Mouse (Mus musculus) ovary, postnatal 10 days (tissue): ENCODE measurements around the gene Praf2.
"Not testable (repeated sequence)": the region's sequence is repeated elsewhere in the genome, so short reads cannot be mapped to it uniquely, and the experiment has no call there.

Experiments
- DNase-seq: peaks from one replicate; pipeline ENCODE4 v3.0.0; 2022; ENCODE audit warnings: low spot score

Praf2 gene

GRCm38 (mm10) chrX:7739336-7740081 is 11.3 kb downstream of the Praf2 start:
- no peak for DNase-seq

GRCm38 (mm10) chrX:7740082-7740819 is 12.0 kb downstream of the Praf2 start:
- DNase-seq, result no peak

DNA sequence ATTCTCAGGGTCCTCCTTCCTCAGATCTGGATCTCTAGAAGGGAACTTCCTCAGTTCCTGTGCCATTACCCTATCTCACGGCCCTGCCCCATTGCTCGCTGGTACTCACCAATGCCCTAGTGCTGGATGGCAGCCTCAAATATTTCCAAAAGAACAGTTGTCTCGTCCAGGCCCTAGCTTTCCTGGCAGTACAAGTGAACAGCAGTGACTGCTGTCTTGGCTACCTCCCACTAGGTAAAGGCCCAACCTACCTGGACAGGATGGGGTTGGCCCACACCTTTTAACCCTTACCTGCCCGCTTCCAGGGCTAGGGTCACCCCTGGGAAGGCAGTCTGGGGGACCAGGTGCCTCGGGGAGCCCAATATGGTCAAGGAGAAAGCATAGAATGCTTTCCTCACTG is 12.9 kb downstream of the Praf2 start:
- no peak for DNase-seq

GRCm38 (mm10) chrX:7743470-7743869 is 15.2 kb downstream of the Praf2 start:
- DNase-seq, result no peak

DNA sequence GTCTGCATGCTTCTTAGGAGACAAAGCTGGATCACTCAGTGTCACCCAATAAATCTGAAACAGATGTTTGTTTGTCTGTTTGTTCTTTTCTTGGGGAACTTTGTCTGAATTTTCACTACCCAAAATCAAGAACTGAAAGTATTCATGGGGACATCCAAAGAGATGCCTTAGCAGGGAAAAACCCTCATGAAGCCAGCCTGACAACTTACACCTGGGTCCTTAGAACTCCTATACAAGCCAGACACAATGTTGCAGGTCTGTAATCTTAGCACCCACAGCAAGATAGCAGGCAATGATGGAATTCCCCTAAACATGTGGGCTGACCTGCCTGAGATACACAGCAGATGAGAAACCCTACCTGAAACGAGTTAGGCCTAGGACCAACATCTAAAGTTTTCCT is 16.7 kb downstream of the Praf2 start:
- DNase-seq, result no peak

DNA sequence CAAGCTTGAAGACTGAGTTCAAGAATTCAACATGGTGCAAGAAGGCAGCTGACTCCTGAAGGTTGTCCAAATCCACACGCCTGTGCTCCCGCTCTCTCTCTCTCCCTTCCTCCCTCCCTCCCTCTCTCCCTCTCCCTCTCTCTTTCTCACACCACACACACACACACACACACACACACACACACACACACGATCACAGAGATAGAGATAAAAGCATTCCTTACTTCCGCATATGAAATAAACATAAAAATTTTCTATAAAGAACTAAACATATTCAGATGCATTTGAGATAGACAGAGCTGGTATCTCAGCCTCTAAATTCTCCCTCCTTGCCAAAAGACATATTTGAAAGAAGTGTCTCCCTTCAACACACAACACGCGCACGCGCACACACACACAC is 17.2 kb downstream of the Praf2 start:
- no peak for DNase-seq

GRCm38 (mm10) chrX:7750432-7751116 is 22.3 kb downstream of the Praf2 start, which contains the start of gene Ccdc120:
Gene Ccdc120, minus strand, starts transcription at chrX:7750905.
- no peak for DNase-seq

DNA sequence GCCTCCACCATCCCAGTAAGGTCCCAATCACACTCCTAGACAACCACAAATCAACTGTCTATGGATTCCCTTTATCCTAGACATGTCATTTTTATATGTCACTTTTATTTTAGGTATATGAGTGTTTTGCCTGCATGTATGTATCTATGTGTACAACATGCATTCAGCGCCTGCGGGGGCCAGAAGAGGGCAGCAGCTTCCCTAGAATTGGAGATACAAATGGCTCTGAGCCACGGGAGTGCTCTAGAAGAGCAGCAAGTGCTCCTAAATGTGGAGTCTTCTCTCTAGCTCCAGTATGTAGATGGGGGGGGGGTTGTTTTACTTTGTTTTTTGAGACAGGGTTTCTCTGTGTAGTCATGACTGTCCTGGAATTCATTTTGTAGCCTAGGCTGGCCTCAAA is 25.4 kb downstream of the Praf2 start:
- DNase-seq, result not testable (repeated sequence)

DNA sequence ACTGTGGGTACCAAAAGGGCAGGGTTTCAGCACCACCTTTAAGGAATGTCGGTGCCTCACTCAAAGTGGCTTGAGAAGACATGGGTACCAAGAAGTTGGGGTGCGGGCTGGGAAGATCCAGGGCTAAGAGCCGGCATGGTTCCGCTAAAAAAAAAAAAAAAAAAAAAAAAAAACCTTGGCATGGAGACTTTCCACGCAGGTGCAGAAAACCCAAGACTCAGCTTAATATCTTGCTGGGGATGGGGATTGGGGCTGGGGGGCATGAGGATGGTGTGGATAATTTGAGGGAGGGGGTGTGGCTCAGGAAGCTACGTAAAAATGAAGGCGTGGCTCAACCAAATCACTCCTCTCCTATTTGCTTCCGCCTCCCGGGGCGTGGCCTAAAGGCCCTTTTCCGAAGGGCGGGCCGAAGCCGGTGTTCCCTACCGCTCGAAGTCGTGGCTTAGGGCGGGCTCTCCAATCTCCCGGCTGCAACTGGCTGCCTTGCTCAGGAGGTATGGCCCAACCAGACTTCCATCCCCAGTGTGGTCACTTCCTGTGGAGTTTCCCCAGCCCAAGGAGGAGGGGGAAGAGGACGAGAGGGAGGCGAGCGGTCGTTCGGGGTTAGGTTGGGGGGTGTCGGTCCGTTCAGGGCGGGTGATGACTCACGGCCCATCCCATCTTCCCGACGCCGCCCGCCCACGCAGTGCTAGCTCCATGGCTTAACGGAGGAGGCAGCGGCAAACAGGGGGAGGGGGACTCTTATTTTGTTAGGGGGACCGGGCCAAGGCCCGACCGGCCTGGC is 34.1 kb downstream of the Praf2 start, which contains the start of gene Tfe3:
Tfe3 (plus strand) TSS at position 424 of the 784 bp plus-strand sequence.
- peak; percentile 35 for DNase-seq

DNA sequence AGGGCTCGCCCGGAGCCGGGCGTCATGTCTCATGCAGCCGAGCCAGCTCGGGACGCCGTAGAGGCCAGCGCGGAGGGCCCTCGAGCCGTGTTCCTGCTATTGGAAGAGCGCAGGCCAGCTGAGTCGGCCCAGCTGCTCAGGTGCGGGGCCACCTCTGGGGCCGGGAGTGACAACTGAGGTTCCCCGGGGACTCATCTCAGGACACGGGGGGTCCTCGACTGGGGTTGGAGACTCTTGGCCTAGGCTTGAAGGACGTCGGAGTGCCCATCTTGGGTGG is 34.6 kb downstream of the Praf2 start:
- no peak for DNase-seq

DNA sequence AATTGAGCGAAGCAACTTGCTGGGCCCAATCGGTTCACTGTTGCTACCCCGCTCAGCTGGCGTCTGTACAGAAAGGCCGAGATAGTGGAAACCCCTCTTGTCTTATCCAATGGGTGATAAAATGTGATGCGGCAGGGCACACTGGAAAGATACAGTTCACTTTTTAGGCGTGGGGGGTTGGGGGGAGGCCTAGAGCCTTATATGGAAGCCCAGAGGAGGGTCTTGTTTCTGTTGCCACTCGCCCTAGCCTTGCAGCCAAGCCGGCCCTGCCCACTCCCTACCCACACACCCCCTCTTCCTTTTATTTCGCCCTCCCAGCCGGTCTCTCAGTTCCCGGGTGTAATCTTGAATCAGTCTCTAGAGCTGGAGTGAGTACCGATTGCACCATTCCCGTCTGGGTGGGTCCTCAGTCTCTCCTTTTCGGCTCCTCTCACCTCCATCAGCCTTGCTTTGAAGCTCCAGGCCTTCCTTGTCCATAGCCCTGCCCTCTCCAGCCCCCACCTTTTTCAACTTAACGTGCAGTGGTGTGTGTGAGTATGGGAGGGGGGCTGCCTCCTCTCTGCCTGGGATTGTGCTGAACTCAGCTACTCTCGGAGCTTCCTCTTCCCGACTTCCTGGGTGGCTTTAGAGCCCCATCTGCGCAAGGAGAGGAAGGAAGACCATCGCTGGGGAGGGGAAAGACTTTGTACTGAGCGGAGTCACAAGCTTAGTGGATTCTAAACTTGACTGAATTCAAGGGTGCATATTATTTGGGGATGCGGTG is 35.6 kb downstream of the Praf2 start:
- no peak for DNase-seq

DNA sequence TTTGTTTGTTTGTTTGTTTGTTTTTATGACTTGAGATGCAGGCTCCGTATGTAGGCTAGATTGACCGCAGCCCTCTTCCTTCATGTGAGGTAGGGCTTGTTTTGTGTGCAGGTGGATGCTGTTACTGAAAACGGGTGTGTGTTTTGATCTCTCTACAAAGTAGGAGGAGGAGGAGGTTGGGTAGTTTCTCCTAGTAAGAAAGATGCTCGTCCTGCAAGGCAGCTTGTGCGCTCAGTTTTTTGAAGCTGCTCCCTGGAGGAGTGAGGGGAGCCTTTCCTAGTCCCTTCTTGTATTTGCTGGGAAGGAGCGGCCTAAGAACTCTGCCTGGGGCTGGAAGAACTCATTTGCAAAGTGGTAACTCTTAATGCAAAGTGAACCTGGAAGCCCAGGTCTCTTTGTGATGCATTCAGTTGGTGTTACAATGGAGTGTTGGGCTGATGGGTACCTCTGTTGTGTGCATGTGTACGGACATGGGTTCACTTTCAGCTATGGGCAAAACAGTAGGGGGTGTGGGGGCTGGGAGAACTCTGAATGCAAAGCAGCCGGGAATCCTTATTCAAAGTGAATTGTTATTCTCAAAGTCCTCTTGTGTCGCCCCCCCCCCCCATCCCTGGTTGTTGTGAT is 36.5 kb downstream of the Praf2 start:
- no peak for DNase-seq

GRCm38 (mm10) chrX:7765281-7765670 is 37.0 kb downstream of the Praf2 start:
- DNase-seq, result no peak

GRCm38 (mm10) chrX:7765764-7766163 is 37.5 kb downstream of the Praf2 start:
- no peak for DNase-seq

DNA sequence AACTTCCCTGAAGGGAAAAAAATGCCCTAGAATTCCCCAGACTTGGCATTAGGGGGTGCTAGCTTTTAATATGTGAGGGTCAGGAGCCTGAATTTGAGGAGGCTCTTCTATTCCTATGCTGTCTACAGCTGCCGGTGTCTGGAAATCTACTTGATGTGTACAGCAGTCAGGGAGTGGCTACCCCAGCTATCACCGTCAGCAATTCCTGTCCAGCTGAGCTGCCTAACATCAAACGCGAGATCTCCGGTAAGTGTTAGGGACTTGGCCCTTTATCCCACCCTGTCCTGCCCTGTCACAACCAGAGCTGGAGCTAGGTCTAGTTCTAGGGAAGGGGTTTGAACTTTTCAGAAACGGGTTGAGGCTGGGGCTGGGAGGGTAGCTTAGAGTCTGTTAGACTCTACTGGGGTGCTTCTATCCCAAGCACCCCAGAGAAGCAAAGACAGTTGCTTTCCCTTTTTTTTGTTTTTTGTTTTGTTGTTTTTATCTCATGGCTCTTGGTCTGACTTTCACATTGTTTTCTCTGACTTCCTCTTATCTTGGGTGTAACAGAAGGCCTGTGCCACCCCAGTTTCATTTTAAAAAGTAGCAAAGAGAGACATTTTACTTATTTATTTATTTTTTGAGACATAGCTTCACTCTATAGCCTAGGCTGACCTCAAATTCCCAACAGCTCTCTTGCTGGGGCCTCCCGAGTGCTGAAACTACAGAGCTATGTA is 41.2 kb downstream of the Praf2 start:
- DNase-seq, result no peak

- DNase-seq, result no peak
These were observed 44.5 kb downstream of the Praf2 start for GRCm38 (mm10) chrX:7772766-7773165.

DNA sequence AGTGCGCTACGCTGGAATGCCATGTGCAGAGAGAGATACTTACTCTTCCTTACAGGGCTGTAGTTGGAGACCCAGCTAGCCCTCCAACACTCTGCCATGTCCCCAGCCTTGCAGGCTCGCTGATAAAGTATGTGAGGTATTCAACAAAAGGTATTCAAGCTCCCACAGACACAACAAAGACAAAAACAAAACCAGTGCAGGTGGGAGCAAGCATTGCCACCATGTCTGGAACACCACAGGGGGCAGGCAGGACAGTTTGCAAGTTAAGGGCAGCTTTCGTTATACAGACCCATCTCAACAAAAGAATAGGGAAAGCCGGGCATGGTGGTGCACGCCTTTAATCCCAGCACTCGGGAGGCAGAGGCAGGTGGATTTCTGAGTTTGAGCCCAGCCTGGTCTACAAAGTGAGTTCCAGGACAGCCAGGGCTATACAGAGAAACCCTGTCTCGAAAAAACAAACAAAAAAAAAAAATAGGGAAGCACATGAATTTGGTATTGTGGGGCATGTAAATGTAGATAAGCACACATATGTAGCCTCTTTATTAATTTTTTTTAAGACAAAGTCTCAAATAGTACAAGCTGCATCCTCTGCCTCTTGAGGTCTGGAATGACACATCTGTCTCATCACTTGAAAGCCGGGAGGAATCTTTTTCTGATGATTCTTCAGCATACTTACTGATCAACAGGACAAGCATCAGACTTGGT is 47.4 kb downstream of the Praf2 start:
- DNase-seq, result no peak

GRCm38 (mm10) chrX:7776329-7777082 is 48.3 kb downstream of the Praf2 start:
- no peak for DNase-seq
